Mouse (Mus musculus): ENCODE data around the gene Trmu. TPM values are rescaled to one million over a fixed set of nuclear protein-coding genes. Genes with fewer than 3 reads are reported as not detected.
A peak's percentile ranks its signal among the peaks of the same experiment; 100 is the strongest.

The Trmu gene
- total and polyA plus RNA-seq, 2 experiments from 2014 or later: 31.4 to 32.3 TPM

- Histone ChIP-seq H3K4me2 (ENCODE audit: low read depth) (no peak overlapping the region), H3K4me3 (ENCODE audit: low read depth, low read length) (no peak overlapping the region), H3K9ac (no peak overlapping the region), H3K27ac (ENCODE audit: low read depth, low read length) (no peak overlapping the region), H3K4me1 (ENCODE audit: insufficient read depth) (no peaks in the 10 kb centered on the region), H3K9me3 (ENCODE audit: low read length) (no peaks in the 10 kb centered on the region), H3K36me3 (ENCODE audit: insufficient read depth) (no peaks in the 10 kb centered on the region; the same call in 1 of the 2 replicates), H3K27me3 (ENCODE audit: insufficient read depth, low read length) (no peaks in the 10 kb centered on the region)
- WGBS: 93% methylated on average over 7 of the region's 7 CpGs
- no peak for TF ChIP-seq CTCF (IDR thresholded peaks at IDR 0.05; ENCODE audit: low read depth)
- DNase-seq (no peak), ATAC-seq (no peak)
Measured at GRCm38 (mm10) chr15:85908660-85909491, 29.8 kb downstream of the Trmu start.

DNA sequence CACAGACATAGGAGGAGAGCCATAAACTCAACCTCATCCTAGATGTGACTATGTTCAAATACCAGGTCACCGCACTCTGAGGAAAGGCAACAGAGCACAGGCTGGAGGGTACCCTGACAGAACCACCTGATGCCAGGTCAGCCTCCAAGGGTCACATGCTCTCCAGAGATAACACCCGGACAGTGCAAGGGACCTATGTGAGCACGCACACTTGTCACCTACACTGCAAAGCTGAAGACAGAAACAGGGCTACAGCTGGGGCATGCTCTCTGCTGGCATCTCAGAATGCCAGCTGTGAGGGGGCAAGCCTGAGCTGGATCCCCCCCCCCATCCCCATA lies 30.3 kb downstream of the Trmu start:
- no peak overlapping the region for H3K4me3 ChIP-seq (ENCODE audit: low read depth, low read length)
- H3K27me3 ChIP-seq (ENCODE audit: insufficient read depth, low read length): no peaks in the 10 kb centered on the region
- H3K9ac ChIP-seq: no peak overlapping the region
- H3K36me3 ChIP-seq (ENCODE audit: insufficient read depth): no peaks in the 10 kb centered on the region; the same call in 1 of the 2 replicates
- no peaks in the 10 kb centered on the region for H3K4me1 ChIP-seq (ENCODE audit: insufficient read depth)
- no peaks in the 10 kb centered on the region for H3K9me3 ChIP-seq (ENCODE audit: low read length)
- WGBS: 84% methylated on average over 3 of the region's 3 CpGs
- ATAC-seq (no peak), DNase-seq (no peak)
- no peak for TF ChIP-seq CTCF (IDR thresholded peaks at IDR 0.05; ENCODE audit: low read depth)
- no peak overlapping the region for H3K4me2 ChIP-seq (ENCODE audit: low read depth)
- no peak overlapping the region for H3K27ac ChIP-seq (ENCODE audit: low read depth, low read length)

- H3K4me2 ChIP-seq (ENCODE audit: low read depth): no peak overlapping the region
- H3K9me3 ChIP-seq (ENCODE audit: low read length): no peaks in the 10 kb centered on the region
- no peak overlapping the region for H3K27ac ChIP-seq (ENCODE audit: low read depth, low read length)
- no peaks in the 10 kb centered on the region for H3K4me1 ChIP-seq (ENCODE audit: insufficient read depth)
- no peak overlapping the region for H3K9ac ChIP-seq
- ATAC-seq: no peak
- no peaks in the 10 kb centered on the region for H3K27me3 ChIP-seq (ENCODE audit: insufficient read depth, low read length)
- H3K4me3 ChIP-seq (ENCODE audit: low read depth, low read length): no peak overlapping the region
- TF ChIP-seq CTCF (IDR thresholded peaks at IDR 0.05; ENCODE audit: low read depth): no peak
- H3K36me3 ChIP-seq (ENCODE audit: insufficient read depth): no peaks in the 10 kb centered on the region; the same call in 1 of the 2 replicates
- DNase-seq: no peak
- 56% methylated on average over 10 of the region's 10 CpGs for WGBS
Measured at GRCm38 (mm10) chr15:85909931-85910330, 30.8 kb downstream of the Trmu start.

DNA sequence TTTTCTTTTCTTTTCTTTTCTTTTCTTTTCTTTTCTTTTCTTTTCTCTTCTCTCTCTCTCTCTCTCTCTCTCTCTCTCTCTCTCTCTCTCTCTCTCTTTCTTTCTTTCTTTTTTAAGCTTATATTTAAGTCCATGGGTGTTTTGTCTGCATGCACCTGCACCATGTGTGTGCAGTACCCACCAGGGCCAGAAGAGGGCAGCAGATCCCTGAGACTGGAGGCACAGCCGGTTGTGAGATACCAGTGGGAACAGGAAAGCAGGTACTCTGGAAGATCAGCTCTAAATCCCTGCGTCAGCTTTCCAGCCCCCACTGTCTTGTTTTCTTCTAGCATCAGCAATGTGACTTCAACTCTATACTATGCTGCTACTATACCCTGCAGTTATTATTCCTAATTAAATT lies 34.5 kb downstream of the Trmu start:
- WGBS: 29% methylated on average over 2 of the region's 2 CpGs
- no peak overlapping the region for H3K9ac ChIP-seq
- no peaks in the 10 kb centered on the region for H3K9me3 ChIP-seq (ENCODE audit: low read length)
- DNase-seq (peak; percentile 80), ATAC-seq (no peak)
- H3K27me3 ChIP-seq (ENCODE audit: insufficient read depth, low read length): no peaks in the 10 kb centered on the region
- no peak overlapping the region for H3K27ac ChIP-seq (ENCODE audit: low read depth, low read length)
- H3K36me3 ChIP-seq (ENCODE audit: insufficient read depth): no peaks in the 10 kb centered on the region
- no peak overlapping the region for H3K4me3 ChIP-seq (ENCODE audit: low read depth, low read length)
- H3K4me2 ChIP-seq (ENCODE audit: low read depth): no peak overlapping the region
- TF ChIP-seq CTCF (IDR thresholded peaks at IDR 0.05; ENCODE audit: low read depth): peak; percentile 90
- no peaks in the 10 kb centered on the region for H3K4me1 ChIP-seq (ENCODE audit: insufficient read depth)

- Histone ChIP-seq H3K9me3 (ENCODE audit: low read length) (no peaks in the 10 kb centered on the region), H3K9ac (no peak overlapping the region), H3K4me2 (ENCODE audit: low read depth) (no peak overlapping the region), H3K4me1 (ENCODE audit: insufficient read depth) (no peaks in the 10 kb centered on the region), H3K27me3 (ENCODE audit: insufficient read depth, low read length) (no peaks in the 10 kb centered on the region), H3K36me3 (ENCODE audit: insufficient read depth) (no peaks in the 10 kb centered on the region), H3K27ac (ENCODE audit: low read depth, low read length) (no peak overlapping the region), H3K4me3 (ENCODE audit: low read depth, low read length) (no peak overlapping the region)
- peak; percentile 36 for DNase-seq
- ATAC-seq: peak; percentile 55
- TF ChIP-seq CTCF (IDR thresholded peaks at IDR 0.05; ENCODE audit: low read depth): no peak
- WGBS: 30% methylated on average over 8 of the region's 8 CpGs
Measured at GRCm38 (mm10) chr15:85919191-85919891, 40.2 kb downstream of the Trmu start.

DNA sequence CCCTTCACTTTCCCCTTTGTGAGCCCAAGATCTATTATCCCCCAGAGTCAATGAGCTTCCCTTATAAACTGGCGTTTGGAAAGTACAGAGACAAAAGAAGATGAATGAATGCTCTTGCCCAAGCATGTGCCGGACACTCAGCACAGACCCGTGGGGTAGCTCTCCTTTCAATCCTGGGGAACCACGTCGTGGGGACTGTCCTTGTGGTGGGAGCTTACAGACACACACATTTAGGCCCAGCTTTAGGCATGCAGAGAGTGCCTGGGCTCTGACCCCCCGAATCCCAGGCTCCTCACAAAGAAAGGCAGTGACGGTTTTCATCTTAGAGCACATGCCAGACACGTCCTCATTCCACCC lies 40.8 kb downstream of the Trmu start:
- ATAC-seq (peak; percentile 10; the same call in 1 of the 2 replicates), DNase-seq (no peak)
- Histone ChIP-seq H3K36me3 (ENCODE audit: insufficient read depth) (no peaks in the 10 kb centered on the region), H3K4me2 (ENCODE audit: low read depth) (no peak overlapping the region), H3K27me3 (ENCODE audit: insufficient read depth, low read length) (no peaks in the 10 kb centered on the region), H3K27ac (ENCODE audit: low read depth, low read length) (no peak overlapping the region), H3K9ac (no peak overlapping the region), H3K4me3 (ENCODE audit: low read depth, low read length) (no peak overlapping the region), H3K9me3 (ENCODE audit: low read length) (no peaks in the 10 kb centered on the region), H3K4me1 (ENCODE audit: insufficient read depth) (no peaks in the 10 kb centered on the region)
- 43% methylated on average over 8 of the region's 8 CpGs for WGBS
- no peak for TF ChIP-seq CTCF (IDR thresholded peaks at IDR 0.05; ENCODE audit: low read depth)

DNA sequence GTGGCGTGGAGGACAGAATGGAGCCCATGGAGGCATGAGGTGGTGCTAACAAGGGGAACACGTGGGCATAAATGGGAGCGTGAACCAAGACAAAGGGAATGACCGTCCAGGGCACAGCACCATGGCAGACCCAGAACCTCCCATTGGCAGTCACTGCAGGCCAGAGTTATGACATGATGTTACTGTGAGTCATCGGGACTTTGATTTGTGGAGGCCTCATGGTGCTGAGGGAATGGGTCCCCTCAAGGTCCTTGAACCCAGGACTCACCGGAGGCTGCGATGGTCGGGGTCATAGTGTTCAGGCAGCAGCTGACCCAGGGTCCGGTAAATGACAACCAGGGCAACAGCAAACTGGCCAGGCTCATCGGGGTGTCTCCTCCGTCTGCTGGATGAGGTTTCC lies 42.7 kb downstream of the Trmu start:
- Histone ChIP-seq H3K4me3 (ENCODE audit: low read depth, low read length) (no peak overlapping the region), H3K27me3 (ENCODE audit: insufficient read depth, low read length) (no peaks in the 10 kb centered on the region), H3K27ac (ENCODE audit: low read depth, low read length) (no peak overlapping the region), H3K36me3 (ENCODE audit: insufficient read depth) (no peaks in the 10 kb centered on the region), H3K9me3 (ENCODE audit: low read length) (no peaks in the 10 kb centered on the region), H3K4me2 (ENCODE audit: low read depth) (no peak overlapping the region), H3K9ac (no peak overlapping the region), H3K4me1 (ENCODE audit: insufficient read depth) (no peaks in the 10 kb centered on the region)
- WGBS: 94% methylated on average over 11 of the region's 11 CpGs
- DNase-seq (no peak), ATAC-seq (no peak)
- TF ChIP-seq CTCF (IDR thresholded peaks at IDR 0.05; ENCODE audit: low read depth): no peak

Data from forebrain, postnatal 0 days (tissue).